13 mouse cellular contexts compared by ENCODE assay signal in the genomic region with DNA sequence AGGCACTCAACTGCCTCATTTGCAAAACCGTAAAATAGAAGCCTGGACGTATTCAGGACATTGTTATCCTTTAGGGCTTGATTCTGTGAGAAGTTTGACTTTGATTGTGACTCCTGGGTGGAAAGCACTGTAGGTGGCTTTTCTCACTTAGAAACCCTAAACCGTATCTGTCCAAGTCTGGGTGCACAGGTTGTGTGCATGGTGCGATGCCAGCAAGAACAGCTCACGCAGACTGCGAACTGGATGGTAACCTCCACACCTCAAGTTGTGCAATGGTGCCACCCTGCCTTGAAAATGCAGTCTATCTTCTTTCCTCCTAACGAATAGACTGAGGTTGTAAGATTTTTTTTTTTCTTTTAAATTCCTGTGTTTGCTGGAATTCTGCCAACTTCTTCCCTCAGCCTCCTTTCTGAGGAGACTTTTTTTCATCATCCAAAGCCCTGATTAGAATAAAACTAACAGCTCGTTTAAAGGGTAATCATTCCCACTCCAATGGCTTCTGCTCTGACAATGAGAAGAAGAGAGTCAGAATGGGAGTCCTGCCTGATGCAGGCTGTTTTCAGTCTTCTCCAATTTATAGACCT.
A peak's percentile ranks its signal among the peaks of the same experiment; 100 is the strongest.
DNase-seq lines count a peak whose midpoint lies in the region; ATAC-seq and TF ChIP-seq lines count a peak whose summit lies in the region.
"Had no signal": no experiment of that assay in that cellular context is flagged by ENCODE, and none has a peak within 500 bp of the region (broad histone marks: within the 10 kb centered on the region; RNA-seq: fewer than 3 reads in every experiment).

No protein-coding gene starts in this region.

- no peak overlapping the region for H3K4me2 ChIP-seq in kidney, postnatal 0 days (ENCODE audit: low read length)
- H3K4me2 ChIP-seq: heart, embryonic 13.5 days; hindbrain, embryonic 12.5 days had no signal

- no peak for ATAC-seq in kidney, postnatal 0 days (replicated peaks; ENCODE audit: low FRiP score, low read depth)
- ATAC-seq: activated CD4-positive, CD25-positive, alpha-beta regulatory T cell, adult 4 months had no signal

- DNase-seq in cerebellum, postnatal 36 days, result peak; percentile 13 to 29
- no peak for DNase-seq in cerebellum, adult 8-10 months
- DNase-seq in left cerebral cortex, adult 2 months (ENCODE audit: extremely low spot score in 1 of 2, low spot score in 2 of 2), result no peak
- DNase-seq in left cerebral cortex, postnatal 14 days (ENCODE audit: low spot score in 2 of 2), result no peak
- peak; percentile 37 for DNase-seq in Muller cell, postnatal 12 days (ENCODE audit: inconsistent ontology term)
- DNase-seq in kidney, postnatal 0 days (ENCODE audit: low spot score), result peak; percentile 33
- DNase-seq in ovary, postnatal 10 days (ENCODE audit: low spot score), result no peak
- no peak for DNase-seq in embryo, embryonic 10 days (ENCODE audit: low spot score)
- DNase-seq: cerebellum, postnatal 14 days; left cerebral cortex, postnatal 4 days had no signal

- H3K9me3 ChIP-seq in kidney, postnatal 0 days (replicated peaks; ENCODE audit: low read length), result no peaks in the 10 kb centered on the region
- H3K9me3 ChIP-seq: heart, embryonic 13.5 days; hindbrain, embryonic 12.5 days had no signal

- no peak for TF ChIP-seq CTCF in left cerebral cortex, adult 2 months (IDR thresholded peaks at IDR 0.05)
- no peak for TF ChIP-seq CTCF in kidney, postnatal 0 days (IDR thresholded peaks at IDR 0.05; ENCODE audit: low read depth)

- H3K36me3 ChIP-seq in kidney, postnatal 0 days (ENCODE audit: insufficient read depth, low read length), result no peaks in the 10 kb centered on the region
- H3K36me3 ChIP-seq: heart, embryonic 13.5 days; hindbrain, embryonic 12.5 days had no signal

- 49% methylated on average over 8 of the region's 8 CpGs for WGBS in kidney, postnatal 0 days

- peaks cover 5% of the 10 kb centered on the region; the same call in 1 of the 2 replicates for H3K4me1 ChIP-seq in kidney, postnatal 0 days (replicated peaks; ENCODE audit: insufficient read depth, low read length)

- peak overlapping the region; percentile 33 for H3K27ac ChIP-seq in left cerebral cortex, adult 2 months
- 0 out of 2 replicates have a peak overlapping the region, but pooled peaks have one; percentile 20 for H3K27ac ChIP-seq in kidney, postnatal 0 days
- H3K27ac ChIP-seq: heart, embryonic 13.5 days; hindbrain, embryonic 12.5 days had no signal

- no peak overlapping the region for H3K9ac ChIP-seq in kidney, postnatal 0 days (ENCODE audit: low read depth, low read length)
- H3K9ac ChIP-seq: heart, embryonic 13.5 days; hindbrain, embryonic 12.5 days had no signal

- no peak overlapping the region for H3K4me3 ChIP-seq in left cerebral cortex, adult 2 months
- no peak overlapping the region for H3K4me3 ChIP-seq in kidney, postnatal 0 days (replicated peaks; ENCODE audit: low read depth, low read length)
- H3K4me3 ChIP-seq: heart, embryonic 13.5 days; hindbrain, embryonic 12.5 days had no signal

- H3K27me3 ChIP-seq in kidney, postnatal 0 days (ENCODE audit: insufficient read depth, low read length), result no peaks in the 10 kb centered on the region
- H3K27me3 ChIP-seq: heart, embryonic 13.5 days; hindbrain, embryonic 12.5 days had no signal

- intact Hi-C loops in left cerebral cortex, adult 2 months (cut with DNase I), result loop anchor here (5.0 kb wide), 3 partner anchors 265 to 325 kb away; no protein-coding TSS in a partner anchor
- intact Hi-C loops in left cerebral cortex, postnatal 14 days (cut with DNase I), result no loop called here

Comparison
In these comparisons a context has a peak if more than half of its experiments do, and no peak if none do; other contexts are left out.
1. DNase-seq: peak in cerebellum, postnatal 36 days (2 of 2), Muller cell, postnatal 12 days (single experiment) and kidney, postnatal 0 days (single experiment); none in cerebellum, adult 8-10 months (single experiment), left cerebral cortex, adult 2 months (0 of 2), left cerebral cortex, postnatal 14 days (0 of 2), ovary, postnatal 10 days (single experiment) and embryo, embryonic 10 days (single experiment).